Mouse (Mus musculus): ENCODE measurements around the gene Palm3. TPM values are rescaled to one million over a fixed set of nuclear protein-coding genes. Genes with fewer than 3 reads are reported as not detected.
A peak's percentile ranks its signal among the peaks of the same experiment; 100 is the strongest.

The Palm3 gene
- total RNA-seq (2012; rRNA removed) = 0.13 TPM in 2 replicates
- 0.12 and 0.16 TPM in 2 replicates for total RNA-seq (2014; rRNA removed)
- 0.44 and 0.77 TPM in 2 replicates for polyA plus RNA-seq (2012; ENCODE audit: insufficient read length, low read depth)

DNA sequence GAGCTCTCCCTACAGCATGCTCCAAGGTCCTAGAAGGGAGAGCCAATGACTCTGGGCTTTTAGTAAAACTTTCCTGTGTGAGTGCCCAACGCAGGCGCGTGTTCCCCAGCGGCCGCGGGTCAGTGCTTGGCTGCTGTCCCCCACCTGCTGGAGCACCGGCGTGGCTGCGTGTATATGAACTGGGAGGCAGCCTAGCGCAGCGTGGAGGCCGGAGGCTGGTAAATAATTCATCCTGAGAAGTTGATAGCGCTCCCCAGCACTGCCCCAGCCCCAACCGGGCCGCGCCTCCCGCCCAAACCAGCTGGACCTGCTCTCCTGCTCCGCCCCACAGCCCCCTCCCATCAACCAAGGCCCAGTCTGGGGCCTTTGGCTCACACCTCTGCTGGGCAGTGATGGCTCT is at the start of gene Palm3:
Gene Palm3, plus strand, starts transcription at position 376 of the 400 bp plus-strand sequence.
- Histone ChIP-seq H3K4me2 (ENCODE audit: insufficient read depth, low read depth, poor library complexity, severe bottlenecking) (no peak within 1 kb of the TSS), H3K79me2 (replicated peaks; ENCODE audit: control insufficient read depth, extremely low read depth, insufficient read depth, poor library complexity, severe bottlenecking) (no peaks in the 10 kb centered on the region), H3K4me1 (ENCODE audit: control insufficient read depth in 1 of 2, insufficient read depth in 2 of 2) (no peaks in the 10 kb centered on the region), H3K36me3 (replicated peaks in 1 of 2; ENCODE audit: control insufficient read depth in 1 of 2, insufficient read depth in 1 of 2, low read length in 1 of 2) (no peaks in the 10 kb centered on the region), H3K27ac (ENCODE audit: insufficient read depth, low read depth) (no peak within 1 kb of the TSS), H3K4me3 (replicated peaks in 1 of 3; ENCODE audit: low read depth in 2 of 3, low read length in 2 of 3, poor library complexity in 1 of 3) (no peak within 1 kb of the TSS), H3K27me3 (replicated peaks) (peaks cover 28% of the 10 kb centered on the region), H3K9me3 (replicated peaks; ENCODE audit: low read length) (peaks cover 3% of the 10 kb centered on the region), H3K9ac (ENCODE audit: insufficient read depth, low read depth) (no peak within 1 kb of the TSS)
- in situ Hi-C loops (cut with MboI; ENCODE audit: low pct_ligation_motif_present, low pct_unique_long_range_greater_than_20kb, low sequenced_read_pairs) = no loop called here
- no peak for DNase-seq (ENCODE audit: extremely low read depth)
- TF ChIP-seq ZKSCAN1 (IDR thresholded peaks at IDR 0.05; ENCODE audit: borderline replicate concordance, low read depth, low read length) = no peak
- TF ChIP-seq CTCF (conservative IDR thresholded peaks at IDR 0.05 in 1 of 2, IDR thresholded peaks at IDR 0.05 in 1 of 2; ENCODE audit: low read depth in 2 of 2, low read length in 2 of 2) = no peak
- no peak for TF ChIP-seq EP300 (IDR thresholded peaks at IDR 0.05; ENCODE audit: low read length)
- TF ChIP-seq MAX (IDR thresholded peaks at IDR 0.05; ENCODE audit: low read length) = no peak
- no peak for TF ChIP-seq POLR2AphosphoS2 (IDR thresholded peaks at IDR 0.05; ENCODE audit: low read depth, low read length)
- no peak for TF ChIP-seq KAT2A (IDR thresholded peaks at IDR 0.05; ENCODE audit: insufficient replicate concordance, low read length)
- no peak for TF ChIP-seq RAD21 (IDR thresholded peaks at IDR 0.05; ENCODE audit: low read depth, low read length)
- TF ChIP-seq HCFC1 (IDR thresholded peaks at IDR 0.05; ENCODE audit: low read depth, low read length) = no peak
- TF ChIP-seq MEF2A (IDR thresholded peaks at IDR 0.05; ENCODE audit: borderline replicate concordance, low read depth, low read length) = no peak
- no peak for TF ChIP-seq POLR2A (IDR thresholded peaks at IDR 0.05; ENCODE audit: low read depth, low read length)
- TF ChIP-seq ETS1 (conservative IDR thresholded peaks at IDR 0.05; ENCODE audit: low read depth, low read length) = no peak
- TF ChIP-seq GABPA (IDR thresholded peaks at IDR 0.05; ENCODE audit: insufficient replicate concordance, low read depth, low read length) = no peak
- TF ChIP-seq ZMIZ1 (IDR thresholded peaks at IDR 0.05; ENCODE audit: low read depth, low read length) = no peak
- dilution Hi-C loops (cut with MboI; ENCODE audit: extremely low pct_ligation_motif_present, extremely low pct_unique_long_range_greater_than_20kb, low sequenced_read_pairs) = no loop called here

DNA sequence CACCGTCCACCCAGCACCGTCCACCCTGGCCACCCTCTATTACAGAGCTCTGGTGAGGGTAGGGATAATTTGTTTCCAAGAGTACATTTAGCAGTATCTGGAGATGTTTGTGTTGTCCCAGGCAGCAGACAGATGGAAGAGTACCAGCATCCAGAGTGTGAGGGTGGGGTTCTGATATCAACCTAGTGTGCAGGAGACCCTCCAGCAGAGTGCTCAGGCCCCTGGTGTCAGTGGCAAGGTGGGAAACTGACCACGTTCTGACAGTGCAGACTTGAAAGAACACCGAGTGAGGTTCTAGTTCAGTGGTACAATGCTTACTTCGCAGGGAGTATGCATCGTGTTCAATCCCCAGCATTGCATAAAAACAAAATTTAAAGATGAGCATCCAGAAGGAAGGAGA is 49.6 kb upstream of the Palm3 start:
- no peaks in the 10 kb centered on the region for H3K27me3 ChIP-seq (replicated peaks)
- peak overlapping the region; percentile 66; the same call in 1 of the 2 replicates for H3K4me2 ChIP-seq (ENCODE audit: insufficient read depth, low read depth, poor library complexity, severe bottlenecking)
- TF ChIP-seq CHD1 (IDR thresholded peaks at IDR 0.05; ENCODE audit: low read depth, low read length) = no peak
- no peak for TF ChIP-seq CTCF (conservative IDR thresholded peaks at IDR 0.05 in 1 of 2, IDR thresholded peaks at IDR 0.05 in 1 of 2; ENCODE audit: low read depth in 2 of 2, low read length in 2 of 2)
- no peak for TF ChIP-seq MAFK (IDR thresholded peaks at IDR 0.05; ENCODE audit: insufficient replicate concordance, low read length)
- no peak for TF ChIP-seq USF2 (conservative IDR thresholded peaks at IDR 0.05; ENCODE audit: low read depth, low read length)
- TF ChIP-seq MAX (IDR thresholded peaks at IDR 0.05; ENCODE audit: low read length) = no peak
- TF ChIP-seq SIN3A (IDR thresholded peaks at IDR 0.05; ENCODE audit: low read length) = no peak
- no peak for TF ChIP-seq JUND (conservative IDR thresholded peaks at IDR 0.05; ENCODE audit: low read depth, low read length)
- TF ChIP-seq TCF12 (IDR thresholded peaks at IDR 0.05; ENCODE audit: low read depth, low read length) = no peak
- TF ChIP-seq HCFC1 (IDR thresholded peaks at IDR 0.05; ENCODE audit: low read depth, low read length) = no peak
- no peak for TF ChIP-seq MYC (IDR thresholded peaks at IDR 0.05; ENCODE audit: low read depth, low read length)
- TF ChIP-seq E2F4 (IDR thresholded peaks at IDR 0.05; ENCODE audit: insufficient replicate concordance, low read depth, low read length) = no peak
- no peak for TF ChIP-seq KAT2A (IDR thresholded peaks at IDR 0.05; ENCODE audit: insufficient replicate concordance, low read length)
- no peak for TF ChIP-seq IRF4 (IDR thresholded peaks at IDR 0.05; ENCODE audit: low read depth, low read length)
- no peak for TF ChIP-seq NELFE (IDR thresholded peaks at IDR 0.05; ENCODE audit: low read depth, low read length)
- H3K27ac ChIP-seq (ENCODE audit: insufficient read depth, low read depth) = no peak overlapping the region
- H3K4me1 ChIP-seq (ENCODE audit: control insufficient read depth in 1 of 2, insufficient read depth in 2 of 2) = peaks cover 12 to 30% of the 10 kb centered on the region in 2 experiments
- H3K9ac ChIP-seq (ENCODE audit: insufficient read depth, low read depth) = no peak overlapping the region; the same call in 1 of the 2 replicates
- in situ Hi-C loops (cut with MboI; ENCODE audit: low pct_ligation_motif_present, low pct_unique_long_range_greater_than_20kb, low sequenced_read_pairs) = no loop called here
- peaks cover 26 to 47% of the 10 kb centered on the region in 2 experiments for H3K36me3 ChIP-seq (replicated peaks in 1 of 2; ENCODE audit: control insufficient read depth in 1 of 2, insufficient read depth in 1 of 2, low read length in 1 of 2)
- H3K79me2 ChIP-seq (replicated peaks; ENCODE audit: control insufficient read depth, extremely low read depth, insufficient read depth, poor library complexity, severe bottlenecking) = peaks cover 4% of the 10 kb centered on the region; the same call in 1 of the 2 replicates
- dilution Hi-C loops (cut with MboI; ENCODE audit: extremely low pct_ligation_motif_present, extremely low pct_unique_long_range_greater_than_20kb, low sequenced_read_pairs) = no loop called here
- no peak for DNase-seq (ENCODE audit: extremely low read depth)
- H3K4me3 ChIP-seq (replicated peaks in 1 of 3; ENCODE audit: low read depth in 2 of 3, low read length in 2 of 3, poor library complexity in 1 of 3) = peak overlapping the region in 2 of 3 experiments; percentile 40 to 82
- no peaks in the 10 kb centered on the region for H3K9me3 ChIP-seq (replicated peaks; ENCODE audit: low read length)
